Mouse (Mus musculus) cerebellum, adult 11 months (tissue): ENCODE results near the gene Creb3l2.

Experiments
- DNase-seq: peaks from one replicate; pipeline ENCODE4 v3.0.0; 2022

The Creb3l2 gene

GRCm38 (mm10) chr6:37441251-37442011 is 515 bp downstream of the Creb3l2 start:
- DNase-seq = no peak

- no peak for DNase-seq
These were observed 1.3 kb downstream of the Creb3l2 start for GRCm38 (mm10) chr6:37440491-37441250.

- DNase-seq = no peak
These were observed 2.1 kb downstream of the Creb3l2 start for GRCm38 (mm10) chr6:37439676-37440490.

GRCm38 (mm10) chr6:37438510-37438909 is 3.4 kb downstream of the Creb3l2 start:
- DNase-seq = no peak

- DNase-seq = no peak
These were observed 4.9 kb downstream of the Creb3l2 start for GRCm38 (mm10) chr6:37437086-37437485.

- no peak for DNase-seq
These were observed 6.6 kb downstream of the Creb3l2 start for GRCm38 (mm10) chr6:37435391-37435790.

- DNase-seq = no peak
These were observed 12.0 kb downstream of the Creb3l2 start for GRCm38 (mm10) chr6:37429849-37430470.

GRCm38 (mm10) chr6:37428947-37429346 is 13.0 kb downstream of the Creb3l2 start:
- no peak for DNase-seq

- DNase-seq = no peak
These were observed 13.9 kb downstream of the Creb3l2 start for GRCm38 (mm10) chr6:37428044-37428443.

GRCm38 (mm10) chr6:37426615-37427014 is 15.3 kb downstream of the Creb3l2 start:
- DNase-seq = no peak

- DNase-seq = no peak
These were observed 16.1 kb downstream of the Creb3l2 start for GRCm38 (mm10) chr6:37425833-37426232.

- DNase-seq = no peak
These were observed 16.9 kb downstream of the Creb3l2 start for GRCm38 (mm10) chr6:37425075-37425474.

- no peak for DNase-seq
These were observed 17.6 kb downstream of the Creb3l2 start for GRCm38 (mm10) chr6:37424374-37424773.

GRCm38 (mm10) chr6:37423386-37423785 is 18.6 kb downstream of the Creb3l2 start:
- DNase-seq = no peak

- DNase-seq = no peak
These were observed 20.8 kb downstream of the Creb3l2 start for GRCm38 (mm10) chr6:37421124-37421523.

GRCm38 (mm10) chr6:37419445-37419941 is 22.5 kb downstream of the Creb3l2 start:
- no peak for DNase-seq

- no peak for DNase-seq
These were observed 23.0 kb downstream of the Creb3l2 start for GRCm38 (mm10) chr6:37418931-37419330.

- DNase-seq = no peak
These were observed 25.2 kb downstream of the Creb3l2 start for GRCm38 (mm10) chr6:37416743-37417142.

GRCm38 (mm10) chr6:37415505-37415904 is 26.4 kb downstream of the Creb3l2 start:
- DNase-seq = no peak

- no peak for DNase-seq
These were observed 26.9 kb downstream of the Creb3l2 start for GRCm38 (mm10) chr6:37415034-37415433.

GRCm38 (mm10) chr6:37414576-37414975 is 27.4 kb downstream of the Creb3l2 start:
- no peak for DNase-seq

- no peak for DNase-seq
These were observed 30.2 kb downstream of the Creb3l2 start for GRCm38 (mm10) chr6:37411696-37412095.

GRCm38 (mm10) chr6:37409829-37410228 is 32.1 kb downstream of the Creb3l2 start:
- no peak for DNase-seq
